Mouse (Mus musculus) ES-Bruce4 (cell line): ENCODE measurements at regions not wholly inside any gene's neighbourhood (a gene's known extent, or its start where the extent isn't known, plus 50 kb on each side); places are given as distances from the start of the nearest gene placed in this dataset.

ENCODE experiments used
- CTCF ChIP-seq: IDR thresholded peaks from one replicate; pipeline ENCODE4 v1.8.1; 2011; ENCODE audit warnings: low read depth, low read length
- EP300 ChIP-seq: IDR thresholded peaks from 2 replicates; pipeline ENCODE4 v1.6.1; 2011; ENCODE audit warnings: low read depth, low read length; ENCODE audit not compliant: insufficient read depth
- POLR2A ChIP-seq: IDR thresholded peaks from one replicate; pipeline ENCODE4 v1.8.1; 2011; ENCODE audit warnings: low read length; ENCODE audit not compliant: insufficient read depth

DNA sequence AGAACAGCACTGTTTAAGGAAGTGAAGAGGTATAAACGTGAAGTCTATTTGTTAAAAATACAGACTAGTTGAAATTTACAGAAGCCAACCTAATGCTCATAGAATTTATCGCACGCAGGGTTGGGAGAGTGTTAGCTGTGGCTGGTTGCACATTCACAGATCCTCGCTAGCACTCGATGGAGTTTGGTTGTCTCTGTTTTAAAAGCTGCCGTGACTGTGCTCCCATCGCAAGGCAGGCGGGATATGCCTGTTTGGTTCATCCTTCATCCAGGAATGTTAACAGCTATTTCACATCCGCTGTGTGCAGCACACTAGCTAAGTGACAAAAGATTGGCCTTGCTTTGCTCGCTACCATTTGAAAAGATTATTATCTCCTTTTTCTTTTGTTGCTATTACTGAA lies 162.9 kb upstream of the Nr4a3 start:
- TF ChIP-seq CTCF (no peak), POLR2A (no peak), EP300 (no peak)
